Mouse (Mus musculus) C2C12 (cell line): ENCODE data around the gene Apod. TPM values are rescaled to one million over a fixed set of nuclear protein-coding genes. Genes with fewer than 3 reads are reported as not detected.
"Not testable (repeated sequence)": the region's sequence is repeated elsewhere in the genome, so short reads cannot be mapped to it uniquely, and the experiment has no call there.

Experiments
- H3K27me3 ChIP-seq: one replicate; pipeline ENCODE4 v1.6.1; 2011; ENCODE audit not compliant: control insufficient read depth, insufficient read depth, insufficient read length
- H3K36me3 ChIP-seq: one replicate; pipeline ENCODE4 v1.6.1; 2011; ENCODE audit not compliant: control insufficient read depth, insufficient read depth
- H3K4me3 ChIP-seq: one replicate; pipeline ENCODE4 v1.5.1; 2011; ENCODE audit warnings: mild to moderate bottlenecking, control low read depth; ENCODE audit not compliant: poor library complexity, insufficient read depth, severe bottlenecking
- H3K79me2 ChIP-seq: one replicate; pipeline ENCODE4 v1.6.1; 2011; ENCODE audit not compliant: control insufficient read depth, insufficient read depth
- H3K79me3 ChIP-seq: one replicate; pipeline ENCODE4 v1.6.1; 2011; ENCODE audit warnings: low read depth, control low read depth
- H3ac ChIP-seq: one replicate; pipeline ENCODE3; 2011; ENCODE audit warnings: low read depth; ENCODE audit not compliant: control insufficient read depth, insufficient read length
- CEBPB ChIP-seq: IDR thresholded peaks from one replicate; pipeline ENCODE4 v1.6.1; 2011; ENCODE audit warnings: low read depth, mild to moderate bottlenecking, control low read depth, moderate library complexity
- CTCF ChIP-seq: IDR thresholded peaks from one replicate; pipeline ENCODE4 v1.5.1; 2011; ENCODE audit not compliant: control insufficient read depth, insufficient read depth, insufficient read length
- FOSL1 ChIP-seq: IDR thresholded peaks from one replicate; pipeline ENCODE4 v1.8.0; 2011; ENCODE audit warnings: mild to moderate bottlenecking, low read length; ENCODE audit not compliant: poor library complexity, insufficient read depth, severe bottlenecking
- MAX ChIP-seq: IDR thresholded peaks from one replicate; pipeline ENCODE4 v1.6.1; 2011; ENCODE audit warnings: mild to moderate bottlenecking, control low read depth
- MYOD1 ChIP-seq: IDR thresholded peaks from one replicate; pipeline ENCODE4 v1.6.1; 2011; ENCODE audit warnings: low read depth; ENCODE audit not compliant: control insufficient read depth, insufficient read length
- MYOG ChIP-seq: IDR thresholded peaks from one replicate; pipeline ENCODE4 v1.6.1; 2011; ENCODE audit not compliant: control insufficient read depth, insufficient read length; ENCODE audit errors: extremely low read depth
- USF1 ChIP-seq: IDR thresholded peaks from one replicate; pipeline ENCODE4 v1.6.1; 2011; ENCODE audit warnings: low read depth, mild to moderate bottlenecking, control low read depth, moderate library complexity
- polyA plus RNA-seq: library from polyadenylated mRNA; unstranded; fragments of >200 nt; fragmentation: generic; extraction: Trizol; gene quantifications from one replicate; pipeline ENCODE4 v1.2.1, GENCODE M21; 2012; ENCODE audit warnings: missing spikeins

The Apod gene
- polyA plus RNA-seq, 1 experiment, result 0.07 TPM

- no peaks in the 10 kb centered on the region for H3K79me2 ChIP-seq
- TF ChIP-seq CEBPB, result no peak
- no peak for TF ChIP-seq FOSL1
- H3K36me3 ChIP-seq, result no peaks in the 10 kb centered on the region
- H3K79me3 ChIP-seq, result no peaks in the 10 kb centered on the region
- H3ac ChIP-seq, result no peak overlapping the region
- no peak overlapping the region for H3K4me3 ChIP-seq
- H3K27me3 ChIP-seq, result no peaks in the 10 kb centered on the region
Measured at GRCm38 (mm10) chr16:31337956-31338355, 23.3 kb upstream of the Apod start.

- Histone ChIP-seq H3K79me3 (no peaks in the 10 kb centered on the region), H3ac (no peak overlapping the region), H3K36me3 (no peaks in the 10 kb centered on the region), H3K27me3 (no peaks in the 10 kb centered on the region), H3K4me3 (no peak overlapping the region), H3K79me2 (no peaks in the 10 kb centered on the region)
- TF ChIP-seq MYOG, result no peak
- no peak for TF ChIP-seq MAX
- TF ChIP-seq USF1, result no peak
- no peak for TF ChIP-seq MYOD1
- no peak for TF ChIP-seq CTCF
- no peak for TF ChIP-seq CEBPB
- TF ChIP-seq FOSL1, result no peak
Measured at GRCm38 (mm10) chr16:31334796-31335195, 20.2 kb upstream of the Apod start.

- Histone ChIP-seq H3K36me3 (no peaks in the 10 kb centered on the region), H3ac (no peak overlapping the region), H3K27me3 (no peaks in the 10 kb centered on the region), H3K79me2 (no peaks in the 10 kb centered on the region), H3K79me3 (no peaks in the 10 kb centered on the region), H3K4me3 (no peak overlapping the region)
- no peak for TF ChIP-seq USF1
- TF ChIP-seq MYOG, result no peak
- TF ChIP-seq CTCF, result no peak
- no peak for TF ChIP-seq MYOD1
- no peak for TF ChIP-seq FOSL1
- TF ChIP-seq MAX, result no peak
- no peak for TF ChIP-seq CEBPB
Measured at GRCm38 (mm10) chr16:31332586-31332985, 18.0 kb upstream of the Apod start.

- H3K4me3 ChIP-seq, H3K79me2 ChIP-seq, H3K36me3 ChIP-seq, H3K27me3 ChIP-seq, H3K79me3 ChIP-seq, H3ac ChIP-seq: not testable (repeated sequence)
Measured at GRCm38 (mm10) chr16:31330970-31331369, 16.4 kb upstream of the Apod start.

- no peaks in the 10 kb centered on the region for H3K79me2 ChIP-seq
- H3K36me3 ChIP-seq, result no peaks in the 10 kb centered on the region
- no peaks in the 10 kb centered on the region for H3K27me3 ChIP-seq
- no peak overlapping the region for H3K4me3 ChIP-seq
- H3K79me3 ChIP-seq, result no peaks in the 10 kb centered on the region
- no peak overlapping the region for H3ac ChIP-seq
- no peak for TF ChIP-seq MAX
- no peak for TF ChIP-seq CEBPB
- TF ChIP-seq FOSL1, result no peak
- TF ChIP-seq CTCF, result no peak
- TF ChIP-seq MYOD1, result no peak
- TF ChIP-seq MYOG, result no peak
- no peak for TF ChIP-seq USF1
Measured at GRCm38 (mm10) chr16:31329668-31330067, 15.1 kb upstream of the Apod start.

GRCm38 (mm10) chr16:31327891-31328290, 13.3 kb upstream of the Apod start:
- Histone ChIP-seq H3K4me3 (no peak overlapping the region), H3K27me3 (no peaks in the 10 kb centered on the region), H3K36me3 (no peaks in the 10 kb centered on the region), H3ac (no peak overlapping the region), H3K79me3 (no peaks in the 10 kb centered on the region), H3K79me2 (no peaks in the 10 kb centered on the region)
- no peak for TF ChIP-seq CTCF
- TF ChIP-seq USF1, result no peak
- no peak for TF ChIP-seq FOSL1
- no peak for TF ChIP-seq MAX
- no peak for TF ChIP-seq CEBPB
- no peak for TF ChIP-seq MYOD1
- no peak for TF ChIP-seq MYOG
